Mouse (Mus musculus) midbrain, postnatal 0 days (tissue): ENCODE results near the gene Gm3233. TPM values are rescaled to one million over a fixed set of nuclear protein-coding genes. Genes with fewer than 3 reads are reported as not detected.
"Not testable (repeated sequence)": the region's sequence is repeated elsewhere in the genome, so short reads cannot be mapped to it uniquely, and the experiment has no call there.

ENCODE experiments used
- ATAC-seq: fragments of 200-750 bp; cut with Nextera tagmentation; 2 replicates; pipeline ENCODE4 v1.8.0; 2017; ENCODE audit warnings: moderate number of reproducible peaks, mild to moderate bottlenecking, moderate TSS enrichment, moderate library complexity; ENCODE audit not compliant: low FRiP score
- DNase-seq: peaks from one replicate; pipeline ENCODE4 v3.0.0-alpha.2; 2015; ENCODE audit warnings: low spot score
- H3K27ac ChIP-seq: fragments of 300-500 bp; sonication (generic); 2 replicates; pipeline ENCODE4 v1.5.1; 2014; ENCODE audit warnings: low read depth, mild to moderate bottlenecking, low read length, mixed read lengths
- H3K27me3 ChIP-seq: fragments of 300-500 bp; sonication (generic); 2 replicates; pipeline ENCODE4 v1.6.1; 2014; ENCODE audit warnings: low read length, control low read depth, mixed read lengths; ENCODE audit not compliant: insufficient read depth
- H3K36me3 ChIP-seq: fragments of 300-500 bp; sonication (generic); 2 replicates; pipeline ENCODE4 v1.6.1; 2014; ENCODE audit warnings: low read length, control low read depth, mixed read lengths; ENCODE audit not compliant: insufficient read depth
- H3K4me1 ChIP-seq: fragments of 300-500 bp; sonication (generic); 2 replicates; pipeline ENCODE4 v1.6.1; 2014; ENCODE audit warnings: mild to moderate bottlenecking, control low read depth, antibody characterized with exemption, low read length, mixed read lengths; ENCODE audit not compliant: insufficient read depth
- H3K4me2 ChIP-seq: fragments of 300-500 bp; sonication (generic); 2 replicates; pipeline ENCODE4 v1.6.1; 2014; ENCODE audit warnings: low read depth, mild to moderate bottlenecking, low read length, mixed read lengths; ENCODE audit not compliant: poor library complexity, severe bottlenecking
- H3K4me3 ChIP-seq: fragments of 300-500 bp; sonication (generic); 2 replicates; pipeline ENCODE4 v1.5.1; 2014; ENCODE audit warnings: low read depth, mild to moderate bottlenecking, low read length, moderate library complexity
- H3K9ac ChIP-seq: fragments of 300-500 bp; sonication (generic); replicated peaks from 2 replicates; pipeline ENCODE4 v1.6.1; 2014; ENCODE audit warnings: mild to moderate bottlenecking, low read length, moderate library complexity, mixed read lengths; ENCODE audit not compliant: poor library complexity, severe bottlenecking
- H3K9me3 ChIP-seq: fragments of 300-500 bp; sonication (generic); 2 replicates; pipeline ENCODE4 v1.6.1; 2016; ENCODE audit warnings: low read length, control low read depth
- CTCF ChIP-seq: IDR thresholded peaks from 2 replicates; pipeline ENCODE4 v1.5.1; 2016; ENCODE audit warnings: antibody characterized with exemption, mild to moderate bottlenecking
- WGBS: fragments of 180-500 bp; shearing (Covaris S2); extraction: QIAGEN DNeasy Blood & Tissue Kit; methylation state at CpG from one replicate; pipeline ENCODE4 v1.1.7; 2014; 5-methylcytosine and 5-hydroxymethylcytosine counted together
- polyA plus RNA-seq: library from polyadenylated mRNA; unstranded; fragments of >200 nt; fragmentation: Nextera tagmentation; extraction: Ambion mirVana; gene quantifications from 2 replicates; pipeline ENCODE4 v1.2.1, GENCODE M21; 2015
- total RNA-seq: library from RNA; depleted of rRNA; stranded (reverse); fragments of >200 nt; gene quantifications from 2 replicates; pipeline ENCODE4 v1.2.3, GENCODE M21; 2014

The Gm3233 gene
- total and polyA plus RNA-seq, 2 experiments from 2014 or later = not detected

GRCm38 (mm10) chr10:77738929-77739328 lies 20.6 kb downstream of the Gm3233 start:
- H3K9ac ChIP-seq = no peak overlapping the region
- H3K9me3 ChIP-seq = no peaks in the 10 kb centered on the region
- WGBS = 93% methylated on average over 4 of the region's 4 CpGs
- ATAC-seq (no peak), DNase-seq (no peak)
- H3K27me3 ChIP-seq = no peaks in the 10 kb centered on the region
- H3K36me3 ChIP-seq = no peaks in the 10 kb centered on the region
- no peaks in the 10 kb centered on the region for H3K4me1 ChIP-seq
- H3K4me2 ChIP-seq = no peak overlapping the region
- no peak for TF ChIP-seq CTCF
- no peak overlapping the region for H3K4me3 ChIP-seq
- no peak overlapping the region for H3K27ac ChIP-seq

- Histone ChIP-seq H3K36me3 (no peaks in the 10 kb centered on the region), H3K9me3 (no peaks in the 10 kb centered on the region), H3K4me3 (no peak overlapping the region), H3K27ac (no peak overlapping the region), H3K27me3 (no peaks in the 10 kb centered on the region), H3K4me1 (no peaks in the 10 kb centered on the region), H3K4me2 (no peak overlapping the region), H3K9ac (no peak overlapping the region)
- ATAC-seq = no peak
- WGBS = 93% methylated on average over 1 of the region's 1 CpGs
- TF ChIP-seq CTCF = no peak
- DNase-seq = no peak
Measured at GRCm38 (mm10) chr10:77735928-77736327, 23.6 kb downstream of the Gm3233 start.

GRCm38 (mm10) chr10:77729241-77729640 lies 30.2 kb downstream of the Gm3233 start:
- H3K4me2 ChIP-seq = no peak overlapping the region

GRCm38 (mm10) chr10:77728280-77728679 lies 31.2 kb downstream of the Gm3233 start:
- Histone ChIP-seq H3K9me3 (no peaks in the 10 kb centered on the region), H3K9ac (no peak overlapping the region), H3K4me1 (no peaks in the 10 kb centered on the region), H3K36me3 (no peaks in the 10 kb centered on the region), H3K4me2 (no peak overlapping the region), H3K27ac (no peak overlapping the region), H3K27me3 (no peaks in the 10 kb centered on the region), H3K4me3 (no peak overlapping the region)
- peak; percentile 41 for TF ChIP-seq CTCF
- WGBS = 71% methylated on average over 4 of the region's 4 CpGs
- ATAC-seq = no peak
- no peak for DNase-seq

More at GRCm38 (mm10) chr10:77729241-77729640, 30.2 kb downstream of the Gm3233 start:
- H3K9me3 ChIP-seq = no peaks in the 10 kb centered on the region
- H3K27ac ChIP-seq = no peak overlapping the region
- TF ChIP-seq CTCF = peak; percentile 46
- ATAC-seq (no peak), DNase-seq (no peak)
- H3K9ac ChIP-seq = no peak overlapping the region
- H3K4me1 ChIP-seq = no peaks in the 10 kb centered on the region
- H3K4me3 ChIP-seq = no peak overlapping the region
- H3K36me3 ChIP-seq = no peaks in the 10 kb centered on the region
- no peaks in the 10 kb centered on the region for H3K27me3 ChIP-seq
- 57% methylated on average over 4 of the region's 4 CpGs for WGBS

GRCm38 (mm10) chr10:77726186-77726585 lies 33.3 kb downstream of the Gm3233 start, which contains the start of gene Gm10100:
Gm10100 (plus strand) TSS chr10:77726486.
- WGBS = 37% methylated on average over 3 of the region's 3 CpGs
- no peak within 1 kb of the TSS for H3K4me2 ChIP-seq
- no peak within 1 kb of the TSS for H3K4me3 ChIP-seq
- H3K4me1 ChIP-seq = no peaks in the 10 kb centered on the region
- no peaks in the 10 kb centered on the region for H3K36me3 ChIP-seq
- no peaks in the 10 kb centered on the region for H3K9me3 ChIP-seq
- ATAC-seq (no peak), DNase-seq (no peak)
- no peaks in the 10 kb centered on the region for H3K27me3 ChIP-seq
- no peak for TF ChIP-seq CTCF
- no peak within 1 kb of the TSS for H3K9ac ChIP-seq
- H3K27ac ChIP-seq = no peak within 1 kb of the TSS

GRCm38 (mm10) chr10:77724855-77725254 lies 34.6 kb downstream of the Gm3233 start:
- Histone ChIP-seq H3K27ac (no peak overlapping the region), H3K36me3 (no peaks in the 10 kb centered on the region), H3K4me2 (no peak overlapping the region), H3K9ac (no peak overlapping the region), H3K4me1 (no peaks in the 10 kb centered on the region), H3K4me3 (no peak overlapping the region), H3K9me3 (no peaks in the 10 kb centered on the region), H3K27me3 (no peaks in the 10 kb centered on the region)
- DNase-seq (no peak), ATAC-seq (no peak)
- 73% methylated on average over 8 of the region's 8 CpGs for WGBS
- TF ChIP-seq CTCF = no peak

- not testable (repeated sequence) for ATAC-seq, H3K27me3 ChIP-seq, H3K9me3 ChIP-seq, H3K4me2 ChIP-seq, DNase-seq, H3K4me3 ChIP-seq, H3K36me3 ChIP-seq, H3K27ac ChIP-seq, H3K9ac ChIP-seq, H3K4me1 ChIP-seq
- WGBS = 89% methylated on average over 1 of the region's 1 CpGs
Measured at GRCm38 (mm10) chr10:77720299-77720698, 39.2 kb downstream of the Gm3233 start, which contains the start of gene Krtap12-1. Krtap12-1 (plus strand) TSS chr10:77720599.
